Mouse (Mus musculus) liver, embryonic 16.5 days (tissue): ENCODE data around the gene Slc24a1. TPM values are rescaled to one million over a fixed set of nuclear protein-coding genes. Genes with fewer than 3 reads are reported as not detected.

ENCODE experiments used
- ATAC-seq: fragments of 200-750 bp; cut with Nextera tagmentation; 2 replicates; pipeline ENCODE4 v1.8.0; 2017; ENCODE audit warnings: low read depth, mild to moderate bottlenecking, moderate number of reproducible peaks, moderate library complexity
- H3K27ac ChIP-seq: fragments of 300-500 bp; sonication (generic); 2 replicates; pipeline ENCODE4 v1.5.1; 2014; ENCODE audit warnings: mild to moderate bottlenecking, low read length
- H3K27me3 ChIP-seq: fragments of 300-500 bp; sonication (generic); 2 replicates; pipeline ENCODE4 v1.6.1; 2014; ENCODE audit warnings: low read depth, low read length, mixed read lengths; ENCODE audit not compliant: control insufficient read depth, insufficient read depth
- H3K36me3 ChIP-seq: fragments of 300-500 bp; sonication (generic); 2 replicates; pipeline ENCODE4 v1.6.1; 2014; ENCODE audit warnings: mild to moderate bottlenecking; ENCODE audit not compliant: control insufficient read depth, insufficient read depth
- H3K4me1 ChIP-seq: fragments of 300-500 bp; sonication (generic); 2 replicates; pipeline ENCODE4 v1.6.1; 2014; ENCODE audit warnings: low read depth, low read length, mixed read lengths; ENCODE audit not compliant: control insufficient read depth
- H3K4me2 ChIP-seq: fragments of 300-500 bp; sonication (generic); 2 replicates; pipeline ENCODE4 v1.6.1; 2014; ENCODE audit warnings: low read depth, low read length, mixed read lengths
- H3K4me3 ChIP-seq: fragments of 300-500 bp; sonication (generic); 2 replicates; pipeline ENCODE4 v1.5.1; 2014; ENCODE audit warnings: low read depth, mild to moderate bottlenecking, low read length
- H3K9ac ChIP-seq: fragments of 300-500 bp; sonication (generic); 2 replicates; pipeline ENCODE4 v1.6.1; 2014; ENCODE audit warnings: low read depth, low read length
- H3K9me3 ChIP-seq: fragments of 300-500 bp; sonication (generic); replicated peaks from 2 replicates; pipeline ENCODE4 v1.6.1; 2016; ENCODE audit warnings: low read length; ENCODE audit not compliant: control insufficient read depth
- WGBS: fragments of 180-500 bp; shearing (Covaris S2); extraction: QIAGEN DNeasy Blood & Tissue Kit; methylation state at CpG from one replicate; pipeline ENCODE4 v1.1.7; 2014; ENCODE audit not compliant: insufficient replicate concordance; 5-methylcytosine and 5-hydroxymethylcytosine counted together
- microRNA-seq: library from miRNA; unstranded; fragments of <30 nt; microRNA quantifications from one replicate; pipeline ENCODE4, GENCODE M21; 2016
- polyA plus RNA-seq: library from polyadenylated mRNA; unstranded; fragments of >200 nt; fragmentation: Nextera tagmentation; extraction: Ambion mirVana; gene quantifications from 2 replicates; pipeline ENCODE4 v1.2.1, GENCODE M21; 2015

Slc24a1 gene
- polyA plus RNA-seq, 1 experiment from 2014 or later, result 0.07 TPM

DNA sequence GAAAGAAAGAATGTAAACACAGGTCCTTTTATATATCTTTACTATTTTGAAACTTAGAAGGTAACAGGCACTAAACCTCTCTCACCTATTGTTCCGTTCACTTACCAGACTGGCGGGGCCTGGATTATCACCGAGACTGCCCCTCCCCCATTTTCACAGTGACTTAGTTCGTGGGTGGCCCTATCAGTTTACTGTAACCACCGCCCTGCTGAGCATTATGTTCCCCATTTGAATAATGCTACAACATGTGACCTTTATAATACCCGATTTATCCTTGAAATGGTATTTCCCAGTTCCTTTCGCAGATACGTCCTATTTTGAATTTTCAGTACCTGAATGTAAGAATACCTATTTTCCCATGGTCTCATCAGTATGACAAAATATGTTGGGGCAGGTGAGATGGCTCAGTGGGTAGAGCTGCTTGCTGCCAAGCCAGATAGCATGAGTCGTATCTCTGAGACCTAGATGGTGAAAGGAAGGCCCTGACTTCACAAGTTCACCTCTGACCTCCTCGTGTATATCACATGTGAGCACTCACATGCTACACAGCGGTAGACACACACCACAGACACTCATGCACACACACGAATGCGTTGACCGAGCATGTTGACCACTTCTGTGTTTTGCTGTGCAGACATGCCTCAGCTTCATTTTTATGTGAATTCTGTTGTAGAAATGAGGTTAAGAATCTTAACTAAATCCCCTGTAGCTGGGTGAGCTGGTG lies 46.3 kb downstream of the Slc24a1 start:
- Histone ChIP-seq H3K27me3 (no peaks in the 10 kb centered on the region), H3K27ac (no peak overlapping the region), H3K4me2 (no peak overlapping the region), H3K36me3 (peaks cover 73% of the 10 kb centered on the region), H3K4me1 (no peaks in the 10 kb centered on the region), H3K4me3 (no peak overlapping the region), H3K9me3 (no peaks in the 10 kb centered on the region), H3K9ac (no peak overlapping the region)
- no peak for ATAC-seq
- WGBS, result 76% methylated on average over 14 of the region's 14 CpGs

DNA sequence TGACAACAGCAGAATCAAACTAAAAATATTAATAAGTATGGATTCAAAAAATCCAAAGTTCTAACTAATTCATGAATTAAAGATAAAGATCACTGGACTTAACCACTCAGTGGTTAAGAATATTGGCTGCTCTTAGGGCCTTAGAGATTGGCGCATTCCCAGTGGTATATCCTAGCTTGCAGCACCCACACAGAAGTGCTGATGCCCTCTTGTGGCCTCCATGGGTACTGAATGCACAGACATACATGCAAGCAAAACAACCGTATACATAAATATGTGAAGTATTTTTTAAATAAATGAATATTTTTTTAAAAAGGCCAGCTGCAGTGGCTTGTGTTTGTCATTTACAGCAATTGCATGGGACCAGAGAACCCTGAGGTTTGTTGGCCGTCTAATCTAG lies 48.0 kb downstream of the Slc24a1 start:
- no peak for ATAC-seq
- Histone ChIP-seq H3K27ac (no peak overlapping the region), H3K36me3 (peaks cover 74% of the 10 kb centered on the region), H3K4me1 (no peaks in the 10 kb centered on the region), H3K9me3 (no peaks in the 10 kb centered on the region), H3K4me3 (no peak overlapping the region), H3K4me2 (no peak overlapping the region), H3K9ac (no peak overlapping the region), H3K27me3 (no peaks in the 10 kb centered on the region)
- WGBS, result 70% methylated on average over 3 of the region's 3 CpGs

DNA sequence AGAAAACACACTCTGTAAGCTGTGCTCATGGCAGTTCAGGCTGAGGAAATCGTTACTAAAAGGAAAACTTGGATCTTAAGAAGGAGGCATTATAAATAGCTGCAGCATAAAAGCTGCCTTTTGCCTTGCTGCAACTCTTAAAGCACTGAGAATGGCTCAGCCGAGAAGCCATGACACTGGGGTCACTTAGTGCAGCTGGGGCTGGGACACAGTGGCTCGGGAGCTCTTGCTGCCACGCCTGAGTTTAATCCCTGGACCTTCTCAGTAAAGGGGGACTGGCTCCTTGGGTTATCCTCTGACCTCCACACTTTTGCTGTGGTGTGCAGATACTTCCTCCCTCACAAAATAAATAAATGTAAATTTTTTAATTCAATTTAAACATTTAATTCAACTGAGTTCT lies 48.5 kb downstream of the Slc24a1 start:
- 72% methylated on average over 4 of the region's 4 CpGs for WGBS

DNA sequence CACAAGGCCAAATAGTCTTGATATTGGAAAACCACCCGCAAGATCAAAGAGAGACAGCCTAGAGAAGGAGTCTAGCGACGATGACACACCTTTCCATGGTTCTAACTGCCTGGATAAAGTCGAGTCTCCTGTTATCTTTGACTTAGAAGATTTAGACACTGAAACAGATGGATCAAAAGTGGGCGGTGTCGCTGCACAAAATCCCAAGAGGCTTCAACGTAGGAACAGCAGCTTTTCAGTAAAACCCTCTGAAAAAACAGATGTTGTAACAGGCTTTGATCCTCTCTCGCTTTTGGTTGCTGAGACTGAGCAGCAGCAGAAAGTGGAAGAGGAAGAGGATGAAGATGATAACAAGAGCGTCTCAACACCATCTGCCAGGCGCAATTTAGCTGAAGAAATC lies 54.8 kb downstream of the Slc24a1 start:
- 79% methylated on average over 10 of the region's 10 CpGs for WGBS
- ATAC-seq, result no peak
- Histone ChIP-seq H3K4me1 (no peaks in the 10 kb centered on the region), H3K9ac (no peak overlapping the region), H3K4me3 (no peak overlapping the region), H3K4me2 (no peak overlapping the region), H3K36me3 (peaks cover 71% of the 10 kb centered on the region), H3K9me3 (no peaks in the 10 kb centered on the region), H3K27ac (no peak overlapping the region), H3K27me3 (no peaks in the 10 kb centered on the region)

More for the DNA sequence above, 48.5 kb downstream of the Slc24a1 start:
- no peaks in the 10 kb centered on the region for H3K9me3 ChIP-seq
- H3K4me2 ChIP-seq, result no peak overlapping the region
- H3K27ac ChIP-seq, result no peak overlapping the region
- H3K4me1 ChIP-seq, result no peaks in the 10 kb centered on the region
- H3K4me3 ChIP-seq, result no peak overlapping the region
- H3K36me3 ChIP-seq, result peaks cover 76% of the 10 kb centered on the region
- H3K9ac ChIP-seq, result no peak overlapping the region
- no peaks in the 10 kb centered on the region for H3K27me3 ChIP-seq
- no peak for ATAC-seq

DNA sequence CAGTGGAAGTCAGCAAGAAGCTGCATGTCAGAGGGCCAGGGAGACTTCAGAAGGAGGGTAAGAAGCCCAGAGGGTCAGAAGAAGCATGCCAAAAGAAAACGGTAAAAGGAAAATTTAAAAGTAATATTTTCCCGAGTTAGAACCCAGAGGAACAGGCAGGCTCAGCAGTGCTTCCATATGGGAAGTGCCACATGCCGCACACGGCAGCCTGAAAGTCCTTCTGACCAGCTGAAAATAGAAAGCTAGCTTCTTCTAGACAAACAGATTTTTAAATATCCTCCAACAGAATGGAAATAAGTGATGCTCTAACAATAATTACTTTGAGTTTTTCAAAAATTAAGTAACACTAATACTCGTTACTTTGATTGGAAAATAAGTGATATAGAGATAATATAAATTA lies 65.4 kb downstream of the Slc24a1 start:
- H3K4me2 ChIP-seq, result no peak overlapping the region
- no peaks in the 10 kb centered on the region for H3K4me1 ChIP-seq
- H3K9ac ChIP-seq, result no peak overlapping the region
- no peak overlapping the region for H3K4me3 ChIP-seq
- ATAC-seq, result no peak
- no peaks in the 10 kb centered on the region for H3K9me3 ChIP-seq
- peaks cover 42% of the 10 kb centered on the region for H3K36me3 ChIP-seq
- 92% methylated on average over 5 of the region's 5 CpGs for WGBS
- H3K27ac ChIP-seq, result no peak overlapping the region
- no peaks in the 10 kb centered on the region for H3K27me3 ChIP-seq

Small RNA genes lying within 50 kb of the gene (microRNA-seq; reads per million reads assigned to microRNA genes)
- gene Gm25640, result not detected

Other genes starting within 250 kb of the Slc24a1 start
- gene Rab11a, start 213.8 kb downstream of the Slc24a1 start, polyA plus RNA-seq, result 198 and 207 TPM in 2 replicates
- 40.8 and 42.3 TPM in 2 replicates for gene Dennd4a, start 140.3 kb downstream of the Slc24a1 start, polyA plus RNA-seq
- gene Ints14, start 9.3 kb upstream of the Slc24a1 start, polyA plus RNA-seq, result 19.1 and 20.9 TPM in 2 replicates
- gene Hacd3, start 70.1 kb upstream of the Slc24a1 start, polyA plus RNA-seq, result 63.3 and 68.4 TPM in 2 replicates
- 18.8 and 20.1 TPM in 2 replicates for gene Dpp8, start 80.8 kb upstream of the Slc24a1 start, polyA plus RNA-seq
- gene Igdcc4, start 149.9 kb upstream of the Slc24a1 start, polyA plus RNA-seq, result 6.8 and 9.4 TPM in 2 replicates
- 0.04 TPM in 1 of 2 replicates, not detected in the other for gene Igdcc3, start 189.6 kb upstream of the Slc24a1 start, polyA plus RNA-seq
- 9.9 and 11.2 TPM in 2 replicates for gene Parp16, start 243.7 kb upstream of the Slc24a1 start, polyA plus RNA-seq